Mouse (Mus musculus) erythroblast, embryonic 14.5 days (primary cell): ENCODE measurements around the gene Camk2n1.

ENCODE experiments used
- GATA1 ChIP-seq: IDR thresholded peaks from 2 replicates; pipeline ENCODE4 v1.6.1; 2012; ENCODE audit warnings: low read length, inconsistent platforms, mixed read lengths
- TAL1 ChIP-seq: IDR thresholded peaks from 3 replicates; pipeline ENCODE4 v1.6.1; 2012; ENCODE audit warnings: low read length, inconsistent platforms, mixed read lengths

GRCm38 (mm10) chr4:138493161-138494001, 39.3 kb downstream of the Camk2n1 start:
- TF ChIP-seq GATA1: no peak
- TF ChIP-seq TAL1: no peak
